Mouse (Mus musculus): ENCODE results near the gene Kif3b.

Gene Kif3b

DNA sequence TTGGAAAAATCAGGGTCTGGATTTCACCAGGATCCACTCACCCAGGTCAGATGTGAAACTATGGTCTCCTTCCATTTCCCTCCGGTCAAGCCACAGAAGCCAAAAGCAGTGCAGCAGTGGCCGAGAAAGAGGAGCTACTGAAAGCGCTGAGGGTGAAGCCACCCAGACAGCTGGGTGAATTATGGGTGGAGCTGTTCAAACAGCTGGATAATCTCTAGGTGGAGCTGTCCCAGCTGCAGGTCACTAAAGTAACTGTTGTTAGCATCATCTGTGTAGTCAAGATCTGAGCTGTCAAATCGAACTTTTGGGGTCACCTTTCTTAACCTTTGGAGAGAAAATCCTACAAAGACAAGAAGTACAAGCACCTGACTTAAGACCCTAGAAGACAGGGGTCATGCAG, 7.2 kb downstream of the Kif3b start:
- DNase-seq (ENCODE audit: low spot score), result no peak

DNA sequence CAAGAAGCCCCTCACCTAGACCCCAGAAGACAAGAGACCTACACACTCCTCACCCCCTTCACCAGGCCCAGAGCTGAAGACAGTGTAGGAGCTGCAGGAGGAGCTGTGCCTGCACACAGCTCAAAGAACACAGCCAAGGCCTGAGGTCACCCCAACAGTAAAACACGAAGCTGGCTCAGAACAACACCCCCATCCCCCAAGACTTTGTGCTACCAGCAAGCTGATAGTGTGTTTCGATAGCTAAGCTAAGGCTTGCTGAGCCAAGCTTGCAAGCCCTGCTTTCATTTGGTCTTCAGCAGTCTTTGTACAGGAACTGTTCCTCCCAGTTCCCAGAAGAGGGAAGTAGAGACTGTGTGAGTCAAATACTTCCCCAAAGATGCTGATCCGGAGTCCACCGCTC, 7.7 kb downstream of the Kif3b start:
- no peak for DNase-seq (ENCODE audit: low spot score)

DNA sequence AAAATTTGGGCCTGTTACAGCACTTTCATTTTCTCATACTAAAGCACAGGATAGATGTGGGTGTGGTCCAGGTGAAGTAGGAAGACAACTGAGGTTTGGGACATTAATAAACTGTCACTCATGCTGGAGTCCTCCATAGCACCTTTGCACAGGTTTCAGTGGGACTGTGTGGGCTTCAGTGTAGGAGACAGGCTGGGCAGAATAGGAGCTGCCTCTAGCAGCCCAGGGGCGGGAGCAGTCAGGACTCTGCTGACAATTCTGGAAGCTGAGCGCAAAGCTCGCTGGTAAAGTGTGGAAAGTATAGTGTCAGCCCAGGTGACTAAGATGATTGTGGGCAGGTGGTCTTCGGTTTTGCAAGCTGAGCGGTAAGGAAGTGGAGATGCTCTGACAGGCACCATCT, 9.9 kb downstream of the Kif3b start:
- no peak for DNase-seq (ENCODE audit: low spot score)

GRCm38 (mm10) chr2:153305240-153305639, 14.0 kb downstream of the Kif3b start:
- no peak for DNase-seq (ENCODE audit: low spot score)

- no peak for DNase-seq (ENCODE audit: low spot score)
Measured at GRCm38 (mm10) chr2:153308586-153308985, 17.4 kb downstream of the Kif3b start.

GRCm38 (mm10) chr2:153309106-153309505, 17.9 kb downstream of the Kif3b start:
- no peak for DNase-seq (ENCODE audit: low spot score)

DNA sequence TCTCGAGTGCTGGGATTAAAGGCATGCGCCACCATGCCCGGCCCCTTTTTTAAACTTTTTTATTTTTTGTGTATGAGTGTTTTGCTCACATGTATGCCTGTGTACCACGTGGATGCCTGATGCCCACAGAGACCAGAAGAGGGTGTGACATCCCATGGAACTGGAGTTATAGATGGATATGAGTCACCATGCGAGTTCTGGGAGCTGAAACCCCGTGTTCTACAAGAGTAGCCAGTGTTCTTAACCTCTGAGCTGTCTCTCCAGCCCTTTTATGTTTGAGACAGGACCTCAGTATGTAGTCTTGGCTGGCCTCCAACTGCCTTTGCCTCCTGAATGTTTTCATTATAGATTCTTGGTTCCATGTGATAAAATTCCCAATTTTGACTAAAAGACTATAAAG, 19.0 kb downstream of the Kif3b start:
- DNase-seq (ENCODE audit: low spot score), result no peak

- no peak for DNase-seq (ENCODE audit: low spot score)
Measured at GRCm38 (mm10) chr2:153312884-153313283, 21.7 kb downstream of the Kif3b start.

GRCm38 (mm10) chr2:153318408-153318807, 27.2 kb downstream of the Kif3b start:
- DNase-seq (ENCODE audit: low spot score), result no peak

DNA sequence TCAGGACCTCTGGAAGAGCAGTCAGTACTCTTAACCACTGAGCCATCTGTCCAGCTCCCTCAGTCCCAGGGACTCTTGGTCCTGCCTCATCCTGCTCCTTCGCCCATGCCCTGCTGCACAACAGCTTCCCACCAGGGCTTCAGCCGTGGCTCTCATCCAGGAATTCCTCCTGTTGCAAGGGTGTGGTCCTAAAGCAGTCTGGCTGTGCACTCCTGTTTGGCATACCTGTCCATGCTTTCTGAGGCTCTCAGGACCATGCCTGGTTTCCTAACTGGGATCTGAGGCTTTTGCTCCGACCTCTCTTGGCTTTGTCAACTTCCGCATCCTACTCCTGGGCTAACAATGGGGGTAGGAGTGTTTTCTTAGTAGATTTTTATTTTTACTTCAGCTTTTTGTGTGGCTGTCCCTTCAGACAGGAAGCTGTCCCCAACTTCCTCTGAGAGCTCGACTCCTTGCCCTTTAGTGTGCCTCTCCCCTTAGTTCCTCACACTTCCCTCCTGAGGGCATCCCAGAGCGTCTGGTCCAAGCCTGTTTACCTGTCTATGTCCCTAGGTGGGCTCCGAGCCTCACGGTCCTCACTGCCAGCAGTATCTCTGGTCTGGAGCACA, 27.9 kb downstream of the Kif3b start:
- DNase-seq (ENCODE audit: low spot score), result no peak

GRCm38 (mm10) chr2:153325706-153326376, 34.6 kb downstream of the Kif3b start:
- peak; percentile 14 for DNase-seq (ENCODE audit: low spot score)

DNA sequence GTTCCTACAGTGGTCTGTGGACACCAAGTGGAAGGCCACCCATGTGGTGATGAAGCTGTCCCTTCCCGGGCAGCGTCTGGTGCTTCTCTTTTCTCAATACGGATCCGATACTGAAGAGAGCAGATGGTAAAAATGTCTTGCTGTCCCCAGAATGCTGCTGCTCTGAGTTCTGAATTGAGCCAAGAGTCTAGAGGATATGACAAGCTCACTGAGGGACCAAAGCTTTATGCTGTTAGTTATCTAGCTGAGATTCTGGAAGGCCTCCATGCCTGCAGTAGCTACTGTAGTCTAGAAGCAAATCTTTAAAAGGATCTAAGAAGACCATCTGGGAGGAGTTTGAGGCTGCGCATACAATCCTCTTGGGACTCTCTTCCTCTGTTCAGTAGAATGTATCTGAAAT, 41.1 kb downstream of the Kif3b start:
- DNase-seq (ENCODE audit: low spot score), result no peak

DNA sequence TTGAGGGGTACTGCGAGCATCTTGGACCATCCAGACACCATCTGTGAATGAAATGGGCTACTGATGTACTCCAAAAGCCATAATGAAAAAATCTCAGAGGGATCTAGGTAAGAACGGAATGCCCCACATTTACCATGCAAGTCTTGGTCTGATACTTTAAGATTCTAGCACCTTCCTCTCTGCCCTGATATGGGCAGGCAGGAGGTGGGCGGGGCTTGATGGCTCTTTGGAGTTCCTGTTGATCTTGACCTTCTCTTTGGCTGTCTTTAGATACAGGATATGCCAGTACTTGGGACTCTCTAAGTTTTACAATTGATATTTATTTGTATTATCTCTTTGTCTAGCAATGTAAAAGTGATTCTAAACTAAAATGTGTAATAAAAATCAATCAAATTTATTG, 41.8 kb downstream of the Kif3b start:
- peak; percentile 59 for DNase-seq (ENCODE audit: low spot score)

DNA sequence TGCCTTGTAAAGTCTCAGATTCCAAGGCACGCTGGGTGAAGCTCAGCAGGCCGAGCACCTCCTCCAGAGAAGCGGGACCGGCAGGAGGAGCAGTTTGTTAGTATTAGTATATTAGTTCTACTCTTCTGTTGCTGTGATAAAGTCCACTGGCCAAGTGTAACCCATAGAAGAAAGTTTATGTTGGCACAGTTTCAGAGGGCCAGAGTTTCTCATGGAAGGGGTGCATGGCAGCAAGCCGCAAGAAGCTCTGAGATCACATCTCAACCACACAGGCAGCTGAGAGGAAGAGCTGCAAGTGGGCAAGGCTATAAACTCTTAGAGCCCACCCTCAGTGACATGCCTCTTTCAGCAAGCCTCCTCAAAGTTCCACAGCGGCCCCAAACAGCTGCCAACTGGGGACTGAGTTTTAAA, 42.6 kb downstream of the Kif3b start:
- DNase-seq (ENCODE audit: low spot score), result peak; percentile 11

- no peak for DNase-seq (ENCODE audit: low spot score)
Measured at GRCm38 (mm10) chr2:153334281-153334680, 43.1 kb downstream of the Kif3b start.

GRCm38 (mm10) chr2:153336117-153336516, 44.9 kb downstream of the Kif3b start:
- DNase-seq (ENCODE audit: low spot score), result peak; percentile 68

DNA sequence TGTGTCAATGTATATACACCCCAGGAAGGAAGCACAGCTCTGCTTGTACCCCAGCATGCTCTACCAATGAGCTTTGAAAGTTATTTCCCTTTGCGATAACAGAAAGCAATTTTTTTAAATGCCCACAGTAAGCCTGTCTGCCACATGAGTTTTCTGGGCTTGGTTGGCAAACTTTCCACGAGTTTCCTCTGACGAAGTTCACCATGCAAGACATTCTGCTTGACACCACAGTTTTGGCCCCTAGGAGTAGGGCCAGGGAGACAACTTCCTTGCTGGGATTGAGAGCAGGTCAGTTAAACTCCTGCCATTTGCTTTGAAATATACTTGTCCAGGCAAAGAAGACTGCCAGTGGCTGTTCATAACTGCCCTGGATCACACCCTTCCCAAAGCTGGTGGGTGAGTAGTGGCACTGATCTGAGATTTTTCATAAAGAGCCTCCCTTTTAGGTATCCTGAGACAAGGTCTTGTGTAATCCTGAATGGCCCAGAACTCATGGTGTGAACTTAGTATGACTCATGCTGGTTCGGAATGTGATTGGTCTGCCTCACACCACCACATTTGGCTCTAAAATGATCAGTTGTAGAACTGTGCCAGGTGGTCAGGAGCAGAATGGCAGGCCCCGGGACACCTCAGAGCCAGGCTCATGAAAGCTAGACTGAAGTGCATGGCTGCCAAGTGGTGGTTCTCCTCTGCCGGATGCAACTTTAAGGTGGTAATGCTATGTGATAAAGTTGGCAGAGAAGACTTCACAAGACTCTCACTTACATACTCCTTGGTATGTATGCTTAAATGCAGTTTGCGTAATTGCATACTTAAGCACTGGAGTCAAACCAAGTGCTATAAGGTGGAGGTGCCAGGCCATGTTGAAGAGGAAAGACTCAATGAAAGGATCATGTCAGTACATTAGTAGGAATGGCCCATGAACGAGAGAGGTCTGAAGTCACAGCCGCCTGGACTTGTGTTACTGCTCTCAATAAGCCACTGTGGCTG, 47.4 kb downstream of the Kif3b start:
- peak; percentile 33 for DNase-seq (ENCODE audit: low spot score)

DNA sequence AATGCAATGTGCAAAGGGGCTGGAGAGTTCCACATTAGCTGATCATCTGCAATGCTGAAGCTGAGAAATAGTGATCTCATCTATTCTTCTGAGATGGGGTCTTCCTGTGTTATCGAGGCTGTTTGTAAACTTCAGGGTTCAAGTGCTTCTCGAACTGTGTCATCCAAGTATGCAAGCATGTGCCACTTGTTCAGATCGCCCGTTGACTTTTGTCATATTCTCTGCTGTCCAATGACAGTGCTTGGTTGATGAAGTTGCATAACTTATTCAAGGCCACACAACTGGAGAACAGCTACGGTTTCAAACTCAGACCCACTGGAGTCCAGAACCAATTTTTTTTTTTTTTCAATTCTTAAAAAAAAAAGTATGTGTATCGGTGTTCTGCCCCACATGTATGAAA, 51.0 kb downstream of the Kif3b start:
- no peak for DNase-seq (ENCODE audit: low spot score)

DNA sequence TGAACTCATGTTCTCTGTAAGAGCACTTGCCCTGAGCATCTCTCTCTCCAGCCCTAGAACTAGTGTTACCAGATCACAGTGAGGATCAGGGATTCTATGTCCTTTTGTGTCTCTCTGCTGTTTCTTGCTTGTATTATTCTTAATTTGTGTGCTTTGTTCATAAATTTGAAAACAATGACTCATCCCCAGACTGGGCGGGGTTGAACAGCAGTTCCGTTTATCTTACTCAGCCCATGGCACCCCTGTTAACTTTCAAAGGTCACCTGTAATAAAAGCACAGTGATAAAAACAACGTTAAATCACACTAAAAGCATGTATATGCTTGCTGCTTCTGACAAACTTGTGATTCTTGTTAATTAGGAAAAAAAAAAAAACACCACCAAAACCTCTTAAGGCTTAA, 51.4 kb downstream of the Kif3b start:
- no peak for DNase-seq (ENCODE audit: low spot score)

DNA sequence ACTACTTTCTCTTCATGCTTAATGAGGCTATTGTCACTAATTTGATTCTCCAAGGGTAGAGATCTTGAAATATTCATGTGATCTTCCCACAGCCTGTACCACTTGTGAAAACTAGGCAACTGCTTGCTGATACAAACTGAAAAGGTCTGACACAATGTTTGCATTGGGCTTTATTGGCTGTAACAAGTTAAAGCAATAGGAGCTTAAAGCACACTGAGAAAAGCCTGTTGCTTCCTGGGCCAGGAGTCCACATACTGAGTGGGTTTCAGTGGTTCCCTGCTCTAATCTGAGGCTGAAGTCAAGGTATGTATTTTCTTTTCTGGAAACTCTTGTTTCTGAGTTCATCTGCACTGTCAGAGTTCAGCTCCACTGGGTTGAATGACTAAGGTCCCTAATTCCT, 52.0 kb downstream of the Kif3b start:
- no peak for DNase-seq (ENCODE audit: low spot score)

GRCm38 (mm10) chr2:153345071-153345453, 53.8 kb downstream of the Kif3b start:
- DNase-seq (ENCODE audit: low spot score), result no peak

GRCm38 (mm10) chr2:153345454-153346220, 54.4 kb downstream of the Kif3b start, which contains the start of gene Asxl1:
Gene Asxl1 (plus strand): TSS chr2:153345829.
- peak; percentile 96 for DNase-seq (ENCODE audit: low spot score)
